Mouse (Mus musculus) thymus, adult 2 months (tissue): ENCODE results near the gene Nme7. TPM values are rescaled to one million over a fixed set of nuclear protein-coding genes. Genes with fewer than 3 reads are reported as not detected.

Experiments used
- DNase-seq: peaks from one replicate; pipeline ENCODE4 v3.0.0; 2021
- H3K27ac ChIP-seq: fragments of 200-500 bp; 2 replicates; pipeline ENCODE4 v1.5.1; 2012; ENCODE audit warnings: low read length, control low read depth; ENCODE audit not compliant: control insufficient read depth, insufficient read depth
- H3K27me3 ChIP-seq: fragments of 200-500 bp; 2 replicates; pipeline ENCODE4 v1.6.1; 2012; ENCODE audit warnings: mild to moderate bottlenecking, low read length, moderate library complexity, mixed read lengths; ENCODE audit not compliant: control insufficient read depth, insufficient read depth
- H3K36me3 ChIP-seq: fragments of 200-500 bp; 2 replicates; pipeline ENCODE4 v1.6.1; 2012; ENCODE audit warnings: mild to moderate bottlenecking, low read length, moderate library complexity; ENCODE audit not compliant: control insufficient read depth, insufficient read depth
- H3K4me1 ChIP-seq: fragments of 200-500 bp; replicated peaks from 2 replicates; pipeline ENCODE4 v1.6.1; 2012; ENCODE audit warnings: low read length; ENCODE audit not compliant: control insufficient read depth, insufficient read depth
- H3K4me3 ChIP-seq: fragments of 200-500 bp; 2 replicates; pipeline ENCODE4 v1.5.1; 2012; ENCODE audit warnings: mild to moderate bottlenecking, low read length, control low read depth, moderate library complexity; ENCODE audit not compliant: control insufficient read depth, insufficient read depth
- CTCF ChIP-seq: fragments of 200-500 bp; IDR thresholded peaks from 2 replicates; pipeline ENCODE4 v1.5.1; 2012; ENCODE audit warnings: mild to moderate bottlenecking, control low read depth, low read length, moderate library complexity, borderline replicate concordance; ENCODE audit not compliant: control insufficient read depth, poor library complexity, insufficient read depth; ENCODE audit errors: extremely low read depth
- POLR2A ChIP-seq: fragments of 200-500 bp; IDR thresholded peaks from 2 replicates; pipeline ENCODE4 v1.6.1; 2012; ENCODE audit warnings: mild to moderate bottlenecking, low read length, control low read depth, moderate library complexity; ENCODE audit not compliant: control insufficient read depth, poor library complexity, insufficient read depth; ENCODE audit errors: extremely low read depth
- WGBS: fragments of 180-500 bp; shearing (Covaris S2); methylation state at CpG from one replicate; pipeline ENCODE4 v1.1.7; 2018; 5-methylcytosine and 5-hydroxymethylcytosine counted together
- polyA plus RNA-seq: library from polyadenylated mRNA; depleted of rRNA; stranded (reverse); fragments of >200 nt; gene quantifications from 2 replicates; pipeline ENCODE4 v1.2.3, GENCODE M21; 2012

The Nme7 gene
- polyA plus RNA-seq, 1 experiment = 10.7 TPM

- no peak overlapping the region for H3K27ac ChIP-seq
- WGBS = 92% methylated on average over 2 of the region's 2 CpGs
- no peaks in the 10 kb centered on the region for H3K4me1 ChIP-seq
- no peak overlapping the region for H3K4me3 ChIP-seq
- H3K36me3 ChIP-seq = no peaks in the 10 kb centered on the region
- H3K27me3 ChIP-seq = no peaks in the 10 kb centered on the region
- no peak for DNase-seq
- no peak for TF ChIP-seq CTCF
- TF ChIP-seq POLR2A = no peak
These were observed 21.0 kb downstream of the Nme7 start for GRCm38 (mm10) chr1:164324878-164325277.

- Histone ChIP-seq H3K27me3 (no peaks in the 10 kb centered on the region), H3K4me3 (no peak overlapping the region), H3K36me3 (no peaks in the 10 kb centered on the region), H3K4me1 (no peaks in the 10 kb centered on the region), H3K27ac (no peak overlapping the region)
- no peak for DNase-seq
- 97% methylated on average over 6 of the region's 6 CpGs for WGBS
- no peak for TF ChIP-seq CTCF
- TF ChIP-seq POLR2A = no peak
These were observed 22.8 kb downstream of the Nme7 start for GRCm38 (mm10) chr1:164326600-164327155.

GRCm38 (mm10) chr1:164327764-164328163 is 23.8 kb downstream of the Nme7 start:
- TF ChIP-seq POLR2A (no peak), CTCF (no peak)
- DNase-seq = no peak
- Histone ChIP-seq H3K27ac (no peak overlapping the region), H3K36me3 (no peaks in the 10 kb centered on the region), H3K4me3 (no peak overlapping the region), H3K4me1 (no peaks in the 10 kb centered on the region), H3K27me3 (no peaks in the 10 kb centered on the region)
- 94% methylated on average over 7 of the region's 7 CpGs for WGBS

- Histone ChIP-seq H3K27me3 (no peaks in the 10 kb centered on the region), H3K4me1 (no peaks in the 10 kb centered on the region), H3K27ac (no peak overlapping the region), H3K36me3 (no peaks in the 10 kb centered on the region), H3K4me3 (no peak overlapping the region)
- no peak for DNase-seq
- WGBS = 96% methylated on average over 11 of the region's 11 CpGs
- no peak for TF ChIP-seq CTCF
These were observed 28.6 kb downstream of the Nme7 start for GRCm38 (mm10) chr1:164332559-164332958.

GRCm38 (mm10) chr1:164335435-164335834 is 31.5 kb downstream of the Nme7 start:
- Histone ChIP-seq H3K36me3 (no peaks in the 10 kb centered on the region), H3K4me1 (no peaks in the 10 kb centered on the region), H3K4me3 (no peak overlapping the region), H3K27ac (no peak overlapping the region), H3K27me3 (no peaks in the 10 kb centered on the region)
- 98% methylated on average over 3 of the region's 3 CpGs for WGBS
- TF ChIP-seq CTCF = no peak
- TF ChIP-seq POLR2A = no peak
- no peak for DNase-seq

- H3K4me3 ChIP-seq = no peak overlapping the region
- H3K27ac ChIP-seq = no peak overlapping the region
- no peak for DNase-seq
- H3K27me3 ChIP-seq = no peaks in the 10 kb centered on the region
- 97% methylated on average over 4 of the region's 4 CpGs for WGBS
- TF ChIP-seq CTCF (no peak), POLR2A (no peak)
- H3K36me3 ChIP-seq = no peaks in the 10 kb centered on the region
- no peaks in the 10 kb centered on the region for H3K4me1 ChIP-seq
These were observed 31.9 kb downstream of the Nme7 start for GRCm38 (mm10) chr1:164335846-164336245.

GRCm38 (mm10) chr1:164342161-164342560 is 38.2 kb downstream of the Nme7 start:
- Histone ChIP-seq H3K27ac (no peak overlapping the region), H3K4me1 (no peaks in the 10 kb centered on the region), H3K27me3 (no peaks in the 10 kb centered on the region), H3K36me3 (no peaks in the 10 kb centered on the region), H3K4me3 (no peak overlapping the region)
- DNase-seq = peak; percentile 55
- TF ChIP-seq CTCF (no peak), POLR2A (no peak)
- WGBS = 92% methylated on average over 3 of the region's 3 CpGs
